Mouse (Mus musculus) CH12.LX (cell line): ENCODE measurements around the gene Olfr633.

Experiments
- CTCF ChIP-seq, 2 experiments: IDR thresholded peaks in 1 of 2; conservative IDR thresholded peaks in 1 of 2; 2 replicates each; pipeline ENCODE4 v1.5.1; 2011 to 2012; ENCODE audit warnings: low read depth in 2 of 2, low read length in 2 of 2, improper control_type of control experiment in 1 of 2, inconsistent platforms in 1 of 2, mild to moderate bottlenecking in 1 of 2, moderate library complexity in 1 of 2
- EP300 ChIP-seq: IDR thresholded peaks from 2 replicates; pipeline ENCODE4 v1.6.1; 2011; ENCODE audit warnings: low read length, improper control_type of control experiment
- NRF1 ChIP-seq: IDR thresholded peaks from 2 replicates; pipeline ENCODE4 v1.6.1; 2014; ENCODE audit warnings: low read depth, mild to moderate bottlenecking, inconsistent platforms, low read length, improper control_type of control experiment, moderate library complexity
- POLR2A ChIP-seq: IDR thresholded peaks from 2 replicates; pipeline ENCODE4 v1.6.1; 2011; ENCODE audit warnings: low read depth, mild to moderate bottlenecking, improper control_type of control experiment, low read length
- TBP ChIP-seq: conservative IDR thresholded peaks from 2 replicates; pipeline ENCODE4 v1.6.1; 2011; ENCODE audit warnings: low read depth, low read length, improper control_type of control experiment
- UBTF ChIP-seq: IDR thresholded peaks from 2 replicates; pipeline ENCODE4 v1.6.1; 2012; ENCODE audit warnings: low read depth, mild to moderate bottlenecking, inconsistent platforms, low read length, improper control_type of control experiment, moderate library complexity
- USF1 ChIP-seq: IDR thresholded peaks from 2 replicates; pipeline ENCODE4 v1.6.1; 2014; ENCODE audit warnings: low read depth, mild to moderate bottlenecking, inconsistent platforms, low read length, improper control_type of control experiment

DNA sequence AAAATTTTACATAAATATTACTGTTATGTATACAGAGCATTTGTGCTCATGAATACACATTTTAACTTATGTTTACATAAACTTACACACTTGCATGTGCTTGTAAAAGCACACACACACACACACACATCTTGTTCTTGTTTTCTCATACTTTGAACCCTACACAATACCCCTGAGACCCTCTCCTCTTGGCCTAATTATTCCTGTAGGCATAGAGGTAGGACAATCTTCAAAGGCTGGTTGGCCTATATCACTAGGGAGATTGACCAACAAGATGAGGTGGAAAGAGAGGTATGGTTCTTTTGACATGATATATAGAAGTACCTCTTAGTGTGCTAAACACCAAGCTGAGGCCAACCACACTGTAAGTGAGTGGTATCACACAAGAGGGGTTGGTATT, at the start of gene Olfr633:
- TF ChIP-seq POLR2A, result no peak
- no peak for TF ChIP-seq USF1
- TF ChIP-seq NRF1, result no peak
- TF ChIP-seq TBP, result no peak
- no peak for TF ChIP-seq CTCF (conservative IDR thresholded peaks at IDR 0.05 in 1 of 2, IDR thresholded peaks at IDR 0.05 in 1 of 2; ENCODE audit: low read depth in 2 of 2, low read length in 2 of 2)
- TF ChIP-seq EP300, result no peak
- no peak for TF ChIP-seq UBTF
